Mouse (Mus musculus) liver, adult 2 months (tissue): Measurements from ENCODE around the gene Cfap300. TPM values are rescaled to one million over a fixed set of nuclear protein-coding genes. Genes with fewer than 3 reads are reported as not detected.

ENCODE experiments used
- DNase-seq: peaks from one replicate; pipeline ENCODE4 v3.0.0-alpha.2; 2011; ENCODE audit warnings: low read depth, low spot score; ENCODE audit errors: extremely low read depth
- H3K27ac ChIP-seq: fragments of 200-500 bp; replicated peaks from 2 replicates; pipeline ENCODE4 v1.5.1; 2012; ENCODE audit warnings: low read depth, mild to moderate bottlenecking, control low read depth, inconsistent platforms, low read length; ENCODE audit not compliant: insufficient read depth
- H3K27me3 ChIP-seq: fragments of 200-500 bp; 2 replicates; pipeline ENCODE4 v1.6.1; 2012; ENCODE audit warnings: mild to moderate bottlenecking, moderate library complexity, low read length, inconsistent platforms; ENCODE audit not compliant: control insufficient read depth, insufficient read depth
- H3K36me3 ChIP-seq: fragments of 200-500 bp; 2 replicates; pipeline ENCODE4 v1.6.1; 2012; ENCODE audit warnings: low read length, inconsistent platforms; ENCODE audit not compliant: control insufficient read depth, insufficient read depth
- H3K4me1 ChIP-seq: fragments of 200-500 bp; 2 replicates; pipeline ENCODE4 v1.6.1; 2011; ENCODE audit warnings: low read length; ENCODE audit not compliant: control insufficient read depth, insufficient read depth
- H3K4me3 ChIP-seq: fragments of 200-500 bp; 2 replicates; pipeline ENCODE4 v1.5.1; 2011; ENCODE audit warnings: low read depth, mild to moderate bottlenecking, control low read depth, low read length, moderate library complexity; ENCODE audit not compliant: insufficient read depth
- H3K79me2 ChIP-seq: fragments of 200-500 bp; 2 replicates; pipeline ENCODE4 v1.6.1; 2012; ENCODE audit warnings: inconsistent platforms, mild to moderate bottlenecking, low read length, moderate library complexity; ENCODE audit not compliant: control insufficient read depth, insufficient read depth
- H3K9ac ChIP-seq: fragments of 200-500 bp; 2 replicates; pipeline ENCODE4 v1.6.1; 2012; ENCODE audit warnings: low read depth, mild to moderate bottlenecking, control low read depth, inconsistent platforms, low read length
- CTCF ChIP-seq: fragments of 200-500 bp; IDR thresholded peaks from 2 replicates; pipeline ENCODE4 v1.5.1; 2011; ENCODE audit warnings: low read depth, low read length, control low read depth
- POLR2A ChIP-seq: fragments of 200-500 bp; IDR thresholded peaks from 2 replicates; pipeline ENCODE4 v1.6.1; 2011; ENCODE audit warnings: low read length, control low read depth; ENCODE audit not compliant: insufficient read depth; ENCODE audit errors: extremely low read depth
- WGBS: fragments of 180-500 bp; shearing (Covaris S2); methylation state at CpG from one replicate; pipeline ENCODE4 v1.1.7; 2018; 5-methylcytosine and 5-hydroxymethylcytosine counted together
- polyA plus RNA-seq: library from polyadenylated mRNA; depleted of rRNA; stranded (reverse); fragments of >200 nt; gene quantifications from 2 replicates; pipeline ENCODE4 v1.2.3, GENCODE M21; 2012; rRNA removed
- total RNA-seq: library from RNA; depleted of rRNA; stranded (reverse); fragments of >200 nt; gene quantifications from 2 replicates; pipeline ENCODE4 v1.2.3, GENCODE M21; 2014; rRNA removed

The Cfap300 gene
- total RNA-seq (0.34 and 0.74 TPM in 2 replicates), polyA plus RNA-seq (0.17 and 0.20 TPM in 2 replicates)

DNA sequence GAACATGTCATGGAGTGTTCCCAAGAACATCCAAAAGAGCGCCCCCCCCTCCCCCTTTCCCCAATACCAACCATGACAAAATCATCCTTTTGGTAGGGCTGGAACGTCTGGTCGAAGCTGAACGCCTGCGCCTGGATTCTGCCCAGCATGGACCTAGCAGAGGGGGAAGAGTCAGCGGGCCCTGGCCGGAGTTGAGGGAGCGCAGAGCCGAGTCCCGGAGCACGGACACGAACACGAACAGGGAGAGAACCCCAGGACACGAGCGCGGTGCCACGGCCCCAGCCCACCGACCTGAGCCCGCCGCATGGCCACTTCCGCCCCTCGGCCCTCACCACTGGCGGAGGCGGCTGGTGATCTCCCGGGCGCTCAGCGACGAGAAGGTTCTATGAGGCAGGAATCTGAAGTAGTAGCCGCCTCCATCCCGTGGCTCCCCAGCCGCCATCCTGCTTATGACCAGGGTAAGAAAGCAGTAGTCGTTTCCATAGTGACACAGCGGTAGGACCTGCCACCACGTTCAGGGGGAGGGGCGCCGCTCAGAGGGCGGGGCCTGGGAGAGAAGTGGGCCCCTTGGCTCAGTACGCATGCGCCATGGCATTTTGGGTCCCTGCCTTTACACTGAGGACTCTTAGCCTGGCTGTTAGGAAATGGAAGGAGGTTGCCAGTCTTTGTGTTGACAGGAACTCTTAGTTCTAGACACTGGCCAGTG lies at the start of gene Cfap300:
Gene Cfap300, minus strand, starts transcription at position 486 of the 706 bp plus-strand sequence.
- DNase-seq, result peak; percentile 87
- Histone ChIP-seq H3K27ac (no peak within 1 kb of the TSS), H3K36me3 (no peaks in the 10 kb centered on the region), H3K79me2 (no peaks in the 10 kb centered on the region), H3K27me3 (no peaks in the 10 kb centered on the region), H3K4me1 (0 out of 2 replicates have a peak, but pooled peaks cover 1% of the 10 kb centered on the region), H3K9ac (peak within 1 kb of the TSS; percentile 65), H3K4me3 (peak within 1 kb of the TSS; percentile 92)
- TF ChIP-seq CTCF (no peak), POLR2A (no peak)
- under 1% methylated on average over 39 of the region's 39 CpGs for WGBS

DNA sequence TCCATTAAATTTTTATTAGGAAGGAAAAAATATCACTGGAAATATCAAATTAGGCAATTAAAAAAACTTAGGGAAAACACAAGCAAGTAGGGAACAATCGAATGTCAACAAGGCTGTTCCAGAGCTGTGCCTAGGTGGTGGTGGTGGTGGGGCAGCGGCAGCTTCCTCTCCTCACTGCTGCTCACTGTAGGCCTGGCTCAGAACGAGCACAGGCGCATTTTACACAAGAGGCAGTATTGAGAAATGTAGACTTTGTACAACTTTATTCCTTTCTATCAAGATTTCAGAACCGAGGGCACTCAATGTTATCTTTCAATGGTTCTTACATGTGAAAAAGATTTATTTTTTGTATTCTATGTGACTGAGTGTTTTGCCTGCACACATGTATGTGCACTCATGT lies 36.3 kb upstream of the Cfap300 start:
- Histone ChIP-seq H3K4me1 (no peaks in the 10 kb centered on the region), H3K27me3 (no peaks in the 10 kb centered on the region), H3K4me3 (no peak overlapping the region), H3K79me2 (no peaks in the 10 kb centered on the region), H3K27ac (no peak overlapping the region), H3K36me3 (no peaks in the 10 kb centered on the region), H3K9ac (no peak overlapping the region)
- WGBS, result 35% methylated on average over 5 of the region's 5 CpGs
- TF ChIP-seq CTCF (no peak), POLR2A (no peak)
- DNase-seq, result peak; percentile 46

- peak; percentile 28 for DNase-seq
- Histone ChIP-seq H3K79me2 (no peaks in the 10 kb centered on the region), H3K27ac (no peak overlapping the region), H3K4me3 (no peak overlapping the region), H3K4me1 (no peaks in the 10 kb centered on the region), H3K27me3 (no peaks in the 10 kb centered on the region), H3K36me3 (no peaks in the 10 kb centered on the region), H3K9ac (no peak overlapping the region)
- TF ChIP-seq CTCF (peak; percentile 37; the same call in 1 of the 2 replicates), POLR2A (no peak)
Measured at GRCm38 (mm10) chr9:8074345-8074744, 31.7 kb upstream of the Cfap300 start.

- H3K9ac ChIP-seq, result no peak overlapping the region
- H3K4me1 ChIP-seq, result no peaks in the 10 kb centered on the region
- no peaks in the 10 kb centered on the region for H3K27me3 ChIP-seq
- no peaks in the 10 kb centered on the region for H3K79me2 ChIP-seq
- H3K4me3 ChIP-seq, result no peak overlapping the region
- no peak overlapping the region for H3K27ac ChIP-seq
- 89% methylated on average over 3 of the region's 3 CpGs for WGBS
- no peaks in the 10 kb centered on the region for H3K36me3 ChIP-seq
- no peak for DNase-seq
- TF ChIP-seq CTCF, result no peak
- no peak for TF ChIP-seq POLR2A
Measured at GRCm38 (mm10) chr9:8073203-8073755, 30.7 kb upstream of the Cfap300 start.

DNA sequence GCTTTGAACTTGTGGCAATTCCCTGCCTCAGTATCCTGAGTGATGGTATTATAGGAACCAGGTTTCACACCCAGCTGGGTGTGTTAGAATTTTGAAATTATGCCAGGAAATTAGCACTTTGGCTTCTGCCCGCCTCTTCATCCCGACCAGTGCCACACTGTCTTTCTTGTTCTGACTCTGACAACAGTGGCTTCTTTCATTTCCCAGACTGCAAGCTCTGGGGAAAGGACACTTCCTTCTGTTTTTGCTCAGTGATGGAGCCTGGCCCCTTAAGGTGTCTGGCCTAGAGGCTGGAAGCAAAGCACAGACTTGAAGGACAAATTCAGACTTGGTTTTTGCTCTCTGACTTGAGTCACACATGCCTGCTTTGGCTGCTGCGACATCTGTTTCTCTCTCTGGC lies 17.0 kb upstream of the Cfap300 start:
- Histone ChIP-seq H3K27ac (no peak overlapping the region), H3K9ac (no peak overlapping the region), H3K4me3 (no peak overlapping the region), H3K79me2 (no peaks in the 10 kb centered on the region), H3K4me1 (no peaks in the 10 kb centered on the region), H3K27me3 (no peaks in the 10 kb centered on the region), H3K36me3 (no peaks in the 10 kb centered on the region)
- no peak for DNase-seq
- TF ChIP-seq CTCF, result no peak
- no peak for TF ChIP-seq POLR2A
- 82% methylated on average over 3 of the region's 3 CpGs for WGBS

DNA sequence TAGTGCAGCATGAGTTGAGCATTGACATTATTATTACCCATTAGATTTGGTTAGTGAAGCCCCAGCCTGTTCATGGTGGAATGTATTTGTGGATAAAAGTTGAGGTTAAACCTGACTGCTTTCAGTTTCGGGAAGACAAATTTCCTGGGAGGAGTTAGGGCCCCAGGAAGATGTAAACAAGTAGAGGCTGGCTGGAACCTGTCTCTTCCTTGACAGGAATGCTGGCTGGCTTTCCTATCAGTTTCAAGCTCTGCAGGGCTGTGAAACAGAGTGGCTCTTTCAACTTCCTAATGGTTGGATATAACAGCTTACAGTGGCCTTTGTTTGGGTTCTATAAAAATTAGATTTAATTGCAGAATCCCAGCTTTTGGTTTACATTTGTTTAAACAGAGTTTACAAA lies 12.2 kb upstream of the Cfap300 start:
- Histone ChIP-seq H3K4me3 (no peak overlapping the region), H3K36me3 (no peaks in the 10 kb centered on the region), H3K27me3 (no peaks in the 10 kb centered on the region), H3K79me2 (no peaks in the 10 kb centered on the region), H3K27ac (no peak overlapping the region), H3K4me1 (no peaks in the 10 kb centered on the region), H3K9ac (no peak overlapping the region)
- WGBS, result 17% methylated on average over 1 of the region's 1 CpGs
- DNase-seq, result no peak
- TF ChIP-seq POLR2A (no peak), CTCF (no peak)
